Mouse (Mus musculus): ENCODE data around the gene Akap1. TPM values are rescaled to one million over a fixed set of nuclear protein-coding genes. Genes with fewer than 3 reads are reported as not detected.
A peak's percentile ranks its signal among the peaks of the same experiment; 100 is the strongest.

Gene Akap1
- 33.6 and 41.3 TPM in 2 replicates for polyA plus RNA-seq (2012; rRNA removed)

DNA sequence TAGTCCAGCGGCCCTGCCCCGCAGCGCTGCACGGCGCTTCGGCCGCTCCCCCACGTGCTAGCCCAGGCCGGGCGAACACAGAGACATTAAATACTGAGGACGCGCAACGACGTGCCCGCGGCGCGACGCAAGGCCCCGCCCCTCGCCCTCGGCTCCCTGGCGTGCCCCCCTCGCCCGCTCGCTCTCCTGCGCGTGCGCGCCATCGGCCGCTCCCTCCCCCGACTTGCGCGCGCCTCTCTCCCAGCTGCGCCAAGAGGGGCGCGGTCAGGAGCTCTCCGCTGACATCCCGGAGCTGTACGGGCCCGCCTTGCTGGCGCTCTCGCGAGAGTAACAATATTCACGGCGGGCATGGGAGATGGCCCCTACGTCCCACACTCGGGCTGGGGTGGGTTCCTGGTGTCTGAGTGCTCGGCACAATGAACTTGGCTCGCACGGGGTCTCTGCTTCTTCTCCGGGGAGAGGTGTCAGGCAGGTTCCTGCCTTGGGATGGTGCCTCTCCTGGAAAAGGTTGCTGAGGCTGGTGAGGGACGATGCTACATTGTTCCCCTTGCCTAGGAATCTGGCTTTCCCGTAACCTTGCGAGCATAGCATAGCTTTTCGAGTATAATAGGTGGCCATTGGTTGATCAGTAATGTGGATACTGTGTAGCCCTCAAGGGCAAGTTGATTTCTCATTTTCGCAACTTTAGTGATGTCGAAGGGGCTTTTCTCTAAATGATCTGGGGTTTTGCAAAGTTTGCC, at the start of gene Akap1:
TSS of gene Akap1 (minus strand) at position 129 of the 740 bp plus-strand sequence.
- WGBS = 3% methylated on average over 60 of the region's 60 CpGs

DNA sequence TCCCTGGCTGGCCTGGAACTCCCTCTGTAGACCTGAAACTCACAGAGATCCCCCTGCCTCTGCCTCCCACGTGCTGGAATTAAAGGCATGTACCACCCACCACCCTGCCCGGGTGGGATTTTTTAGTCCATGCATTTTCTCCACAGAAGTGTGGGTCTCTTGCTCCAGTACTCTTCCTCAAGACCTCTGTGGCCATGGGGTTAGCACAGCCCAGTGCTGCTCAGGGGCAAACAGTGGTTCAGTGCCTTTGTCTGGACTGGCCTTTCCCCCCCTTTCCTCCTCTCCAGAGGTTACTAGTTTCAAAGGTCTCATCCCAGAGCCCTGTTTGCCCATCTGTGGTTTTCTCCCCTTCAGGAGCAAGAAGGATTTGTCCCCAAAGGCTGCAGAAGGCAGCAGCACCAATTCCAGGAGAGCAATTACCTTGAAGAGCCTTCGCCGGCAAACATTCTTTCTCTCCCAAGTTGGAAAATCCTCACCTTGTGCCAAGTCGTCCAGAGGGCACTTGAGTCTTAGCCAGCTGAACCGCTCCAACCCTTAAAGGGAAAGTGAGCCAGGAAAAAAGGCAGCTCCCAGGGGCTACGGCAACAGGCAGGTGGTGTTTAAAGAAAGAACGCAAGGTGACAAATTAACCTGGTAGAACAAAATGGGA, 45.1 kb upstream of the Akap1 start:
- Histone ChIP-seq H3K27me3 (ENCODE audit: control insufficient read depth, insufficient read depth, low read length) (no peaks in the 10 kb centered on the region; the same call in 1 of the 2 replicates), H3K36me3 (ENCODE audit: control insufficient read depth, insufficient read depth, low read length) (no peaks in the 10 kb centered on the region), H3K4me3 (ENCODE audit: control insufficient read depth, insufficient read depth, low read length) (no peak overlapping the region), H3K4me1 (replicated peaks; ENCODE audit: control insufficient read depth, insufficient read depth, low read length) (no peaks in the 10 kb centered on the region), H3K27ac (ENCODE audit: control insufficient read depth, insufficient read depth, low read length) (no peak overlapping the region)
- no peak for DNase-seq
- 92% methylated on average over 8 of the region's 8 CpGs for WGBS
- TF ChIP-seq POLR2A (IDR thresholded peaks at IDR 0.05; ENCODE audit: control insufficient read depth, extremely low read depth, insufficient read depth, low read length, poor library complexity) (no peak), CTCF (IDR thresholded peaks at IDR 0.05; ENCODE audit: borderline replicate concordance, control insufficient read depth, extremely low read depth, insufficient read depth, low read length, poor library complexity) (no peak)

More for the DNA sequence above, at the start of gene Akap1:
- TF ChIP-seq POLR2A (IDR thresholded peaks at IDR 0.05; ENCODE audit: control insufficient read depth, extremely low read depth, insufficient read depth, low read length, poor library complexity) (peak; percentile 76), CTCF (IDR thresholded peaks at IDR 0.05; ENCODE audit: borderline replicate concordance, control insufficient read depth, extremely low read depth, insufficient read depth, low read length, poor library complexity) (peak; percentile 63; the same call in 1 of the 2 replicates)
- Histone ChIP-seq H3K4me1 (replicated peaks; ENCODE audit: control insufficient read depth, insufficient read depth, low read length) (peaks cover 16% of the 10 kb centered on the region), H3K27ac (ENCODE audit: control insufficient read depth, insufficient read depth, low read length) (no peak within 1 kb of the TSS), H3K4me3 (ENCODE audit: control insufficient read depth, insufficient read depth, low read length) (peak within 1 kb of the TSS; percentile 60), H3K36me3 (ENCODE audit: control insufficient read depth, insufficient read depth, low read length) (no peaks in the 10 kb centered on the region), H3K27me3 (ENCODE audit: control insufficient read depth, insufficient read depth, low read length) (no peaks in the 10 kb centered on the region)
- DNase-seq = peak; percentile 96

DNA sequence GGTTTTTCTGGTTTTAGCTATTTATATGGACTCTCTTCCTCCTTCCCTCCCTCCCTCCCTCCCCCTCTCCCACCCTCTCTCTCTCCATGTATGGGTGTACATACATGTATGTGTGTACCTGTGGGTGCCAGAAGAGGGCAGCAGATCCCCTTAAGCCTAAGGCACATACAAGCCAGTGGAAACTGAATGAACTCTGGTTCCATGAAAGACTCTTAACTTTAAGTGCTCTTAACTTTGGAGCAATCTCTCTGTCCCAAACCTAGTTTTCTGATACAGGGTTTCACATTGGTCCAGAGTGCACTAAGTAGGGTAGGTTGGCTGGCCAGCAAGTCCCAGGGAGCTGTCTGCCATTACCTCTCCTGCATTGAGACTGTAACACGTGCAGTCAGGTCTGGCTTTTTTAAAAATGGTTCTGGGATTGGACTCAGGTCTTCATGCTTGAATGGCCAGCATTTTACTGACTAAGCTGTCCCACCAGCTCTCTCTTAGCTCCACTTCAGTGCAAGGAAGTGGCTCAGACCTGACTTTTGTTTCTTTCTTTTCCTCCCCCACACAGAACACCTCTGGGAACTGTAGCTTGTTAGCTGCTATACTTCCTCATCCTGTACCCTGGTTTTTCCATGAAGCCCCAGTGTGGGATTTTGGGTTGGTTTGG, 44.3 kb upstream of the Akap1 start:
- Histone ChIP-seq H3K4me1 (replicated peaks; ENCODE audit: control insufficient read depth, insufficient read depth, low read length) (no peaks in the 10 kb centered on the region), H3K36me3 (ENCODE audit: control insufficient read depth, insufficient read depth, low read length) (no peaks in the 10 kb centered on the region), H3K27ac (ENCODE audit: control insufficient read depth, insufficient read depth, low read length) (no peak overlapping the region), H3K4me3 (ENCODE audit: control insufficient read depth, insufficient read depth, low read length) (no peak overlapping the region), H3K27me3 (ENCODE audit: control insufficient read depth, insufficient read depth, low read length) (no peaks in the 10 kb centered on the region; the same call in 1 of the 2 replicates)
- peak; percentile 68 for DNase-seq
- TF ChIP-seq CTCF (IDR thresholded peaks at IDR 0.05; ENCODE audit: borderline replicate concordance, control insufficient read depth, extremely low read depth, insufficient read depth, low read length, poor library complexity) (no peak), POLR2A (IDR thresholded peaks at IDR 0.05; ENCODE audit: control insufficient read depth, extremely low read depth, insufficient read depth, low read length, poor library complexity) (no peak)
- WGBS = 89% methylated on average over 1 of the region's 1 CpGs

GRCm38 (mm10) chr11:88907886-88908285, 43.5 kb upstream of the Akap1 start:
- Histone ChIP-seq H3K4me1 (replicated peaks; ENCODE audit: control insufficient read depth, insufficient read depth, low read length) (no peaks in the 10 kb centered on the region), H3K36me3 (ENCODE audit: control insufficient read depth, insufficient read depth, low read length) (no peaks in the 10 kb centered on the region), H3K4me3 (ENCODE audit: control insufficient read depth, insufficient read depth, low read length) (no peak overlapping the region), H3K27ac (ENCODE audit: control insufficient read depth, insufficient read depth, low read length) (no peak overlapping the region), H3K27me3 (ENCODE audit: control insufficient read depth, insufficient read depth, low read length) (no peaks in the 10 kb centered on the region; the same call in 1 of the 2 replicates)
- no peak for DNase-seq
- TF ChIP-seq CTCF (IDR thresholded peaks at IDR 0.05; ENCODE audit: borderline replicate concordance, control insufficient read depth, extremely low read depth, insufficient read depth, low read length, poor library complexity) (no peak), POLR2A (IDR thresholded peaks at IDR 0.05; ENCODE audit: control insufficient read depth, extremely low read depth, insufficient read depth, low read length, poor library complexity) (no peak)
- WGBS = 96% methylated on average over 7 of the region's 7 CpGs

DNA sequence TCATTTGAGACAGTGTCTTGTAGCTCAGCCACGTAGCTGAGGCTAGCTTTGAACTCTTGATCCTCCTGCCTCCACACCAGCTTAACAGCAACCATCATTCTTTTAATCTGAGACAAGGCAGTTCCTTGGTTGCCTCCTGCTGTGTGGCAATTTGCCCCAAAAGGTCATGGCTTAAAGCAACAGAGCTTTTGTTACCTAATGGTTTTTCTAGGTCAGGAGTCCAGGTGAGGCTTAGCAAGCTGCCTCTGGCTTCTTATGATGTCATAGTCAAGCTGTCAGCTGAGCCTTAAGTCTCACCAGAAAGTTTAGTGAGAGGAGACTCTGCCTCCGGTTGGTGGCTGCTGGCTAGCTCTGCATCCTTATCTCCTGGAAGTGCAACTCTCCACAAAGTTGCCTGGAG, 41.2 kb upstream of the Akap1 start:
- H3K4me3 ChIP-seq (ENCODE audit: control insufficient read depth, insufficient read depth, low read length) = no peak overlapping the region
- no peaks in the 10 kb centered on the region for H3K4me1 ChIP-seq (replicated peaks; ENCODE audit: control insufficient read depth, insufficient read depth, low read length)
- no peak overlapping the region for H3K27ac ChIP-seq (ENCODE audit: control insufficient read depth, insufficient read depth, low read length)
- H3K27me3 ChIP-seq (ENCODE audit: control insufficient read depth, insufficient read depth, low read length) = no peaks in the 10 kb centered on the region; the same call in 1 of the 2 replicates
- no peak for DNase-seq
- no peaks in the 10 kb centered on the region for H3K36me3 ChIP-seq (ENCODE audit: control insufficient read depth, insufficient read depth, low read length)
- TF ChIP-seq CTCF (IDR thresholded peaks at IDR 0.05; ENCODE audit: borderline replicate concordance, control insufficient read depth, extremely low read depth, insufficient read depth, low read length, poor library complexity) (no peak), POLR2A (IDR thresholded peaks at IDR 0.05; ENCODE audit: control insufficient read depth, extremely low read depth, insufficient read depth, low read length, poor library complexity) (no peak)
- 79% methylated on average over 2 of the region's 2 CpGs for WGBS

GRCm38 (mm10) chr11:88904080-88904479, 39.7 kb upstream of the Akap1 start:
- WGBS = 68% methylated on average over 2 of the region's 2 CpGs
- DNase-seq = no peak
- no peak overlapping the region for H3K27ac ChIP-seq (ENCODE audit: control insufficient read depth, insufficient read depth, low read length)
- no peaks in the 10 kb centered on the region; the same call in 1 of the 2 replicates for H3K27me3 ChIP-seq (ENCODE audit: control insufficient read depth, insufficient read depth, low read length)
- TF ChIP-seq CTCF (IDR thresholded peaks at IDR 0.05; ENCODE audit: borderline replicate concordance, control insufficient read depth, extremely low read depth, insufficient read depth, low read length, poor library complexity) (no peak), POLR2A (IDR thresholded peaks at IDR 0.05; ENCODE audit: control insufficient read depth, extremely low read depth, insufficient read depth, low read length, poor library complexity) (no peak)
- H3K4me3 ChIP-seq (ENCODE audit: control insufficient read depth, insufficient read depth, low read length) = no peak overlapping the region
- H3K4me1 ChIP-seq (replicated peaks; ENCODE audit: control insufficient read depth, insufficient read depth, low read length) = peaks cover 3% of the 10 kb centered on the region; the same call in 1 of the 2 replicates
- H3K36me3 ChIP-seq (ENCODE audit: control insufficient read depth, insufficient read depth, low read length) = no peaks in the 10 kb centered on the region
